11 mouse cellular contexts compared by ENCODE assay signal in the genomic region with DNA sequence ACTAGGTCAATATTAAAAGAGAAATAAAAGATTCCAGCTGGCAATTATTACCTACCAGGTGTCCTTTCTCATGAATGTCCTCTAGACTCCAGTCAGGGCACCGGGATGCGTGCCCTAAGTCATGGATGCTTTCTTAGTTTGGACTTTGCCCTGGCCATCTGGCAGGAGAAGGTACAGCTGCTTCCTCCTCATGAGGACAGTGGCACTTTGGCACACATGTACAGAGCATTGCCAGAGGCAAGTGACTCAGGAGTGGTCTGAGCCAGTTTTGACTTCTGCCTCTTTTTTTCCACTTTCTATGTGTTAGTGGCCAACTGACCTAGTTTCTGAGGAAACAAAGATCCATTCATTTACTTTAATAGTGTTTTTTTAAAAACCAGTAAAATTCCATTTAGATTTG.
A peak's percentile ranks its signal among the peaks of the same experiment; 100 is the strongest.
DNase-seq lines count a peak whose midpoint lies in the region; TF ChIP-seq lines count a peak whose summit lies in the region.
"Had no signal": no experiment of that assay in that cellular context is flagged by ENCODE, and none has a peak within 500 bp of the region (broad histone marks: within the 10 kb centered on the region; RNA-seq: fewer than 3 reads in every experiment).

No protein-coding gene starts in this region.

- TF ChIP-seq POLR2A in kidney, adult 2 months (IDR thresholded peaks at IDR 0.05; ENCODE audit: low read depth, low read length): no peak

- H3K36me3 ChIP-seq in kidney, adult 2 months (ENCODE audit: control insufficient read depth, insufficient read depth, low read length): no peaks in the 10 kb centered on the region
- H3K36me3 ChIP-seq: forebrain, embryonic 15.5 days; liver, embryonic 13.5 days had no signal

- WGBS in kidney, adult 2 months: 31% methylated on average over 2 of the region's 2 CpGs

- no peak for TF ChIP-seq CTCF in kidney, adult 2 months (conservative IDR thresholded peaks at IDR 0.05; ENCODE audit: insufficient read depth, insufficient read length, low read depth, low read length)

- peak; percentile 11 for DNase-seq in urinary bladder, postnatal 14 days (ENCODE audit: low spot score)
- no peak for DNase-seq in urinary bladder, postnatal 10 days (ENCODE audit: low spot score)
- peak; percentile 61 to 64 for DNase-seq in cerebellum, postnatal 14 days
- peak; percentile 89 for DNase-seq in kidney, adult 2 months
- peak; percentile 10 for DNase-seq in skeletal muscle tissue, adult 2 months (ENCODE audit: low read depth, low spot score)
- DNase-seq in layer of hippocampus, postnatal 10 days (ENCODE audit: low spot score in 2 of 2): no peak
- no peak for DNase-seq in ovary, postnatal 36 days (ENCODE audit: low spot score)
- no peak for DNase-seq in right cerebral cortex, postnatal 25 days
- DNase-seq: adrenal gland, postnatal 25 days; liver, embryonic 13.5 days had no signal

- H3K27ac ChIP-seq in kidney, adult 2 months (ENCODE audit: insufficient read depth, low read depth, low read length): no peak overlapping the region
- H3K27ac ChIP-seq: forebrain, embryonic 15.5 days; liver, embryonic 13.5 days had no signal

- no peaks in the 10 kb centered on the region for H3K27me3 ChIP-seq in kidney, adult 2 months (replicated peaks; ENCODE audit: control insufficient read depth, insufficient read depth, low read length)
- H3K27me3 ChIP-seq: forebrain, embryonic 15.5 days; liver, embryonic 13.5 days had no signal

- 0 out of 2 replicates have a peak, but pooled peaks cover 3% of the 10 kb centered on the region for H3K4me1 ChIP-seq in kidney, adult 2 months (ENCODE audit: control insufficient read depth, insufficient read depth, low read length)
- H3K4me1 ChIP-seq: forebrain, embryonic 15.5 days; liver, embryonic 13.5 days had no signal

- H3K4me3 ChIP-seq in kidney, adult 2 months (ENCODE audit: insufficient read depth, low read depth, low read length): no peak overlapping the region
- H3K4me3 ChIP-seq: forebrain, embryonic 15.5 days; liver, embryonic 13.5 days had no signal

Comparison
In these comparisons a context has a peak if more than half of its experiments do, and no peak if none do; other contexts are left out.
1. DNase-seq: peak in urinary bladder, postnatal 14 days (single experiment), cerebellum, postnatal 14 days (2 of 2), kidney, adult 2 months (single experiment) and skeletal muscle tissue, adult 2 months (single experiment); none in urinary bladder, postnatal 10 days (single experiment), layer of hippocampus, postnatal 10 days (0 of 2), ovary, postnatal 36 days (single experiment) and right cerebral cortex, postnatal 25 days (single experiment).